Mouse (Mus musculus) CD4-positive naive resting alpha-beta T cell, adult 57 days (primary cell): Measurements from ENCODE around the gene Macc1. TPM values are rescaled to one million over a fixed set of nuclear protein-coding genes. Genes with fewer than 3 reads are reported as not detected.

Source experiments
- total RNA-seq: library from RNA; stranded (reverse); gene quantifications from one replicate; pipeline ENCODE4 v1.2.4, GENCODE M21; 2023

Macc1 gene
- not detected for total RNA-seq

GRCm38 (mm10) chr12:119313970-119314369 is at the start of gene Macc1:
TSS of gene Macc1 (plus strand) at chr12:119314270.

Other genes starting within 250 kb of the Macc1 start
- 0.41 TPM for gene Itgb8, start 75.5 kb upstream of the Macc1 start, total RNA-seq